Mouse (Mus musculus) testis, adult 2 months (tissue): ENCODE results near the gene Map3k11.

Experiments
- CTCF ChIP-seq: fragments of 200-500 bp; IDR thresholded peaks from 2 replicates; pipeline ENCODE4 v1.5.1; 2012; ENCODE audit warnings: low read depth, mild to moderate bottlenecking, inconsistent platforms, low read length, moderate library complexity; ENCODE audit not compliant: control insufficient read depth, insufficient read depth, insufficient replicate concordance
- POLR2A ChIP-seq: fragments of 200-500 bp; IDR thresholded peaks from 2 replicates; pipeline ENCODE4 v1.6.1; 2012; ENCODE audit warnings: low read depth, mild to moderate bottlenecking, inconsistent platforms, low read length, moderate library complexity; ENCODE audit not compliant: control insufficient read depth

DNA sequence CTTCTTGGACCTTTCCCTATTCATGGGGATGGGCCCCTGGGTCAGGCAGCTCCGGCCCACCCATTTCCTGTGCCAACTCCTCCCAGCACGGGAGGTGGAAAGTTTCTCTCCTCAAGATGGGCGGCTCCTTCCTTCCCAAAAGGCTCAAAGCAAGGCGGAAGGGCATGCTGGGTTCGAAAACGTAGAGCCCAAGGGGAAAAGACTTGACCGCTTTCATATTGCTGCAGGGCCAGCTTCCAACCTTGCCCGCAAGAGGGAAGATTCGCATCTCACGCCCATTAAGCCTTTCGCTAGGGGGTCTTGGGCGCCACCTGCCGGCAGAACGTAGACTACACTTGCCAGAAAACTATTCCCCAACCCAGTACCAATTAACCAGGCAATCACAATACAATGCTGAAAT, 39.2 kb downstream of the Map3k11 start:
- TF ChIP-seq CTCF (peak; percentile 93), POLR2A (no peak)
